Mouse (Mus musculus) midbrain, embryonic 16.5 days (tissue): ENCODE measurements at regions not wholly inside any gene's neighbourhood (a gene's known extent, or its start where the extent isn't known, plus 50 kb on each side); places are given as distances from the start of the nearest gene placed in this dataset.

Experiments used
- ATAC-seq: fragments of 200-750 bp; cut with Nextera tagmentation; 2 replicates; pipeline ENCODE4 v1.8.0; 2017; ENCODE audit warnings: moderate TSS enrichment
- H3K27ac ChIP-seq: fragments of 300-500 bp; sonication (generic); 2 replicates; pipeline ENCODE4 v1.5.1; 2014; ENCODE audit warnings: mild to moderate bottlenecking, low read length, mixed read lengths
- H3K27me3 ChIP-seq: fragments of 300-500 bp; sonication (generic); 2 replicates; pipeline ENCODE4 v1.6.1; 2014; ENCODE audit warnings: low read depth, low read length, mixed read lengths; ENCODE audit not compliant: control insufficient read depth, insufficient read depth
- H3K36me3 ChIP-seq: fragments of 300-500 bp; sonication (generic); 2 replicates; pipeline ENCODE4 v1.6.1; 2014; ENCODE audit warnings: mild to moderate bottlenecking, low read length, moderate library complexity, mixed read lengths; ENCODE audit not compliant: control insufficient read depth, insufficient read depth
- H3K4me1 ChIP-seq: fragments of 300-500 bp; sonication (generic); 2 replicates; pipeline ENCODE4 v1.6.1; 2014; ENCODE audit warnings: mild to moderate bottlenecking, low read length, mixed read lengths; ENCODE audit not compliant: control insufficient read depth, insufficient read depth
- H3K4me2 ChIP-seq: fragments of 300-500 bp; sonication (generic); 2 replicates; pipeline ENCODE4 v1.6.1; 2014; ENCODE audit warnings: mild to moderate bottlenecking, low read length, mixed read lengths
- H3K4me3 ChIP-seq: fragments of 300-500 bp; sonication (generic); 2 replicates; pipeline ENCODE4 v1.5.1; 2014; ENCODE audit warnings: low read depth, mild to moderate bottlenecking, low read length, moderate library complexity, mixed read lengths
- H3K9ac ChIP-seq: fragments of 300-500 bp; sonication (generic); 2 replicates; pipeline ENCODE4 v1.6.1; 2014; ENCODE audit warnings: low read depth, low read length, mixed read lengths
- H3K9me3 ChIP-seq: fragments of 300-500 bp; sonication (generic); replicated peaks from 2 replicates; pipeline ENCODE4 v1.6.1; 2014; ENCODE audit warnings: mild to moderate bottlenecking, low read length, mixed read lengths; ENCODE audit not compliant: control insufficient read depth, poor library complexity, severe bottlenecking
- WGBS: fragments of 180-500 bp; shearing (Covaris S2); extraction: QIAGEN DNeasy Blood & Tissue Kit; methylation state at CpG from one replicate; pipeline ENCODE4 v1.1.7; 2014; 5-methylcytosine and 5-hydroxymethylcytosine counted together

DNA sequence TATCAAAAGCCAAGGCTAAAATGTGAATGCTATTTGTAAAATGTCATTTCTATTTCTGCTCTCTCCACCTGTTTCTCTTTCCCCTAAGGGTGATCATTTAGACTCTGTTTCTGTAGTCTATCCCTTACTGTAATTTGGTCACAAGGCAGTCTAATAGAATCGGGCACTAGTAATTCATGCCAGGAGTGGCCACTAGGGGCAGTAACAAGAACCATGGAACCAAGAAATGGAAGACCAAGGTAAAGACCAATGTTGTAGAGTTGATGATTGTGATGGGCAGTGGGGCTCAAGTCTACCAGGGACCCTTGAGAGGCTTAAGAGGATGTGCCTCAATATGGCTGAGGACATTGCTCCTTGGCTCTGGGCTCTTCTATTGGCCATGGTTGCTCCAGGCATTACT lies 180.5 kb upstream of the Eif4g2 start:
- Histone ChIP-seq H3K9ac (no peak overlapping the region), H3K36me3 (no peaks in the 10 kb centered on the region), H3K4me2 (no peak overlapping the region), H3K27ac (no peak overlapping the region), H3K4me3 (no peak overlapping the region), H3K9me3 (no peaks in the 10 kb centered on the region), H3K27me3 (no peaks in the 10 kb centered on the region), H3K4me1 (no peaks in the 10 kb centered on the region)
- ATAC-seq = no peak
- WGBS = 68% methylated on average over 1 of the region's 1 CpGs

DNA sequence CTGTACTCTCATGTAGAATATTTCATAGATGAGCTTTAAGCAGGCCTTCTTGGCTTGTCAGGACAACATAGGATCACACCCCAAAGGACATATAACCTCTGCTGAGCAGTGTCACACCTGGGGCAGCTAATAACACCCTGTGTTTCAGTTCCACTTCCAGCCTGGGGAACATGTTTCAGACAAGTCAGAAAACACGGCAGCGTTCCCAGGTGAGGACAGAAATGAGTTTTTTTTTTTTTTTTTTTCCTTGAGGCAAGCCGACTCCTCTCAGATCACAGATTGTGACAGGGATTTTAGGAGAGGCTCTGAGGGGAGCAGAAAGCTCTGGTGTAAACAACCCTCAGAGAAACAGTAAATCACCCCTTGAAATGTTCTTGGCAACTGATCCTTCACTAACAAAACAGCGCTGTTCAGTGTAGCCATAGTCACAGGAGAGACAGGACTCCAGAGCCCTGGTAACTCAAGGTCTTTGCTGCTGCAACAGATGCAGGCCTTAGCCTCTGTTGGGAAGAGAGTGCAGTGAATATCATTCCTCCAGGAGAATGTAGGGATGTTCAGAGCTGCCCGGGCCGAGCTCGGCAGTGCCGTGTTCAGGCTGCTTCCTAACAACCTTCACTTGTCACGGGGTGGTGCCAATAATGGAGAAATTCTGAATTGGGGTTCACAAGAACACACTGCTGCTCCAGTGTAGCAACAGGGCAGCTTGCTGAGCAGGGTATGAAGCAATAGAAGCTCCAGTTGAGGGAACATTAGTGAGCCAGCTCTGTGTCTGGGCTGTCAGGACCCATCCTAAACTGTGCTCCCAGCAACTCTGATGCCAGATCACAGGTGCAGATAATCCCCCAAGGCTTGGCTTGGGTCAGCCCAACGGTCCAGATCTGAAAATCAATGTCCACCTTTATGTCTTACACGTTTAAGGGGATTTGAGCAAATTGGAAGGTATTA lies 177.1 kb upstream of the Eif4g2 start:
- no peaks in the 10 kb centered on the region for H3K9me3 ChIP-seq
- 75% methylated on average over 11 of the region's 11 CpGs for whole genome bisulfite sequencing
- no peak overlapping the region for H3K4me3 ChIP-seq
- H3K4me1 ChIP-seq = no peaks in the 10 kb centered on the region
- no peak overlapping the region for H3K4me2 ChIP-seq
- no peaks in the 10 kb centered on the region for H3K36me3 ChIP-seq
- H3K9ac ChIP-seq = no peak overlapping the region
- H3K27me3 ChIP-seq = no peaks in the 10 kb centered on the region
- H3K27ac ChIP-seq = no peak overlapping the region
- no peak for ATAC-seq

DNA sequence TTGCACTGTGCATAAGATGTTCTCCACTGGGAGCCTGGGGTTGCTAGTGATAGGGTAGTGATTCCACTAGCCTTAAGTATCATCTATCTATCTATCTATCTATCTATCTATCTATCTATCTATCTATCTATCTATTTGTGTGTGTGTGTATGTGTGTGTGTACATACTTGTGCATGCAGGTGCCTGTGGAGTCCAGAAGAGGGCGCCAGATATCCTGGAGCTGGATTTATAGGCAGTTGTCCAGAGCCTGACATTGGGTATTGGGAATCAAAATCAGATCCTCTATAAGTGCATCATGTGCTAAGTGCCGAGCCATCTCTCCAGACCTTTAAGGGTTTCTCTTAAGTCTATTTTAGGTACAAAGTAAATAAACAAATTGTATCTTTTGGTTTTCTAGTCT lies 175.0 kb upstream of the Eif4g2 start:
- Histone ChIP-seq H3K36me3 (no peaks in the 10 kb centered on the region), H3K9me3 (no peaks in the 10 kb centered on the region), H3K4me1 (no peaks in the 10 kb centered on the region), H3K4me2 (no peak overlapping the region), H3K27ac (no peak overlapping the region), H3K27me3 (no peaks in the 10 kb centered on the region), H3K9ac (no peak overlapping the region), H3K4me3 (no peak overlapping the region)
- no peak for ATAC-seq
- WGBS = 80% methylated on average over 2 of the region's 2 CpGs

DNA sequence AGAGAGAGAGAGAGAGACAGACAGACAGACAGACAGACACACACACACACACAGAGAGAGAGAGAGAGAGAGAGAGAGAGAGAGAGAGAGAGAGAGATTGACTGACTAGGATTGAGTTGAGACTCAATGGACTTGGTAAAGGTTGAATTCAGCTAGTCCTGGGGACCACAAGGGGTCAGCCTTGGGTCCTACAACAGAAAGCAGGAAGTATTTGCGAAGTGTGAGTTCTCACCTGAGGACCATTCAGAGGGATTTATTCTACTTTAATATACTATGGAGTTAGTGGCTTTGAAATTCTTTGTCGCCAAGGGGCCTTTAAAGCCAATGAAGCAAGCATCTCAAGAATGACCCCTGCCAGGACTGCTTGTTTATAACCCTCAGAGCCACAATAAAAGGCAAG lies 173.4 kb upstream of the Eif4g2 start:
- 85% methylated on average over 2 of the region's 2 CpGs for WGBS

DNA sequence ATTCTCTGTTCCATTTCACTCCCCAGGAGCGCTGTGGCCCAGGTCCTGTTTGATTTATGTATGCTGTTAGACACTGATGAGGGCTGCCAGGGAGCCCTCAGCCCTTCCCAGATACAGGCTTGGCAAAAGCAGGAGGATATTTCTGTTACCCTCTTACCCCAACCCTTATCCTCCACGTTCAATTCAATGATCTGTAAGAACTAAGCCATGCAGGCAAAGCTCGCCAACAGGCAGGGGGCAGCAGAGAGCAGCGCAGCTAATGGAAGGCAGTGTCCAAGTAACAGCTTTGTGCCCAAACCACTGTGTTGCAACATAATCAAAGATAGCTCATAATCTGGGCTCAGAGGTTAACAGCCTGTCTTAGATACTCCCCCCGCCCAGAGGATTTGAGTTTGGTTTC lies 166.8 kb upstream of the Eif4g2 start:
- H3K27ac ChIP-seq = no peak overlapping the region
- no peak for ATAC-seq
- H3K4me3 ChIP-seq = no peak overlapping the region
- no peak overlapping the region for H3K4me2 ChIP-seq
- no peak overlapping the region for H3K9ac ChIP-seq
- no peaks in the 10 kb centered on the region for H3K4me1 ChIP-seq
- no peaks in the 10 kb centered on the region for H3K27me3 ChIP-seq
- 41% methylated on average over 5 of the region's 5 CpGs for WGBS
- H3K36me3 ChIP-seq = no peaks in the 10 kb centered on the region
- no peaks in the 10 kb centered on the region for H3K9me3 ChIP-seq

More for the DNA sequence above, 173.4 kb upstream of the Eif4g2 start:
- Histone ChIP-seq H3K27ac (no peak overlapping the region), H3K9me3 (no peaks in the 10 kb centered on the region), H3K27me3 (no peaks in the 10 kb centered on the region), H3K4me2 (no peak overlapping the region), H3K9ac (no peak overlapping the region), H3K36me3 (no peaks in the 10 kb centered on the region), H3K4me3 (no peak overlapping the region), H3K4me1 (no peaks in the 10 kb centered on the region)
- no peak for ATAC-seq

DNA sequence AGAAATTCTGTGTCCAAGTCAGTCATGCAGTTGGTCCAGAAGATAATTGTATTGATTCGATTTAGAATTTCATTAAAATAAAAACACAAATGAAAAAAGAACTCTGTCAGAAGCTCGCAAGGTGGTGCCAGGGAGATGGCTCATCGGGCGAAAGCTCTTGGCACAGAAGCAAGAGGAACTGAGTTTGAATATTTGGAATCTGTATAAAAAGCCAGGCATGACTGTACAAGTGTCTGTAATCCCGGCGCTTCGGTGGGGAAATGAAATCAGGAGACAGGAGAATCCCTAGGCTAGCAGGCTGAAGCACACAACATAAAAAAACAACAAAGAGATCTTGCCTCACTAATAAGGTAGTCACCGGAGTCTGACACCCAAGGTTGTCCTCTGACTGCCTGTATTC lies 162.7 kb upstream of the Eif4g2 start:
- no peak overlapping the region for H3K9ac ChIP-seq
- no peaks in the 10 kb centered on the region for H3K36me3 ChIP-seq
- ATAC-seq = no peak
- no peaks in the 10 kb centered on the region for H3K27me3 ChIP-seq
- no peak overlapping the region for H3K4me3 ChIP-seq
- H3K27ac ChIP-seq = no peak overlapping the region
- no peak overlapping the region for H3K4me2 ChIP-seq
- H3K9me3 ChIP-seq = no peaks in the 10 kb centered on the region
- 85% methylated on average over 8 of the region's 8 CpGs for WGBS
- no peaks in the 10 kb centered on the region for H3K4me1 ChIP-seq

DNA sequence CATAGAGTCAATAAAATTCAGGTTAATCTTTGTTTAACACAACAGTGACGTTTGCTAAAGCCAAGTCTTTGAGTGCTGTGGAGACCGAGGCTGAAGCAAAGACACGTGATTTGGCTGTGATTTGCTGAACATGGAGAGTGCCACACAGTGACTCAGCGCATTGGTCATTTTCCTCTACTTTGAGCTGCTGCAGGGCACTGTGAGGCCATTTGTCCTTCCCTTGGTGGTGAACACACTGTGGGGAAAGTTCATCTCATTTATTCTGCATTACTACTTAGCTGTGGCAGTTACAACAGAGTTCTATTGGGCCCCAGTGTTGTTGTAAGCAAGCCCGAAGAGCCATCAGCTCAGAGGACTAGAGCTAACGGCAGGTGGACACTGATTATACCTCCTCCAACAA lies 162.2 kb upstream of the Eif4g2 start:
- Histone ChIP-seq H3K27me3 (no peaks in the 10 kb centered on the region), H3K4me2 (no peak overlapping the region), H3K27ac (no peak overlapping the region), H3K4me3 (no peak overlapping the region), H3K4me1 (no peaks in the 10 kb centered on the region), H3K9ac (no peak overlapping the region), H3K36me3 (no peaks in the 10 kb centered on the region), H3K9me3 (no peaks in the 10 kb centered on the region)
- 84% methylated on average over 6 of the region's 6 CpGs for WGBS
- ATAC-seq = no peak

DNA sequence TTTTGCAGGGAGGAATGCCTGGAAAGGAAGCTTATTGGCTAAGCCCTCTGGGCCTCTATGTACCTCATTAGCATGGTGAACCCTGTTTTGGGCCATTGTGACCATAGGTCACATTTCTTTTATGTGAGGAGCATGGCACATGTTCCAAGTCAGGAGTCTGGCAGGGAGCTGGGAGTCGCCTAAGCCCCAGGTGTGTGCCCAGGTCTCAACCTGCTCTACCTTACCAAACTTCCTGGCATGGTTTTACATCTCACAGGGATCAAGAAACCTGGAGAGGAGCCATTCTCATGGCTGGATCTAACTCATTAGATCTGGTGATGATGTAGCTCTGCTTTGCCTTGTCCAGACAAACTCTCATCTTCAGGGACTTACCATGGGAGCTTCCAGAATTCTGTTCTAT lies 161.0 kb upstream of the Eif4g2 start:
- Histone ChIP-seq H3K9me3 (no peaks in the 10 kb centered on the region), H3K4me2 (no peak overlapping the region), H3K27me3 (no peaks in the 10 kb centered on the region), H3K9ac (no peak overlapping the region), H3K4me3 (no peak overlapping the region), H3K4me1 (no peaks in the 10 kb centered on the region), H3K36me3 (no peaks in the 10 kb centered on the region), H3K27ac (no peak overlapping the region)
- WGBS = 79% methylated on average over 1 of the region's 1 CpGs
- no peak for ATAC-seq

DNA sequence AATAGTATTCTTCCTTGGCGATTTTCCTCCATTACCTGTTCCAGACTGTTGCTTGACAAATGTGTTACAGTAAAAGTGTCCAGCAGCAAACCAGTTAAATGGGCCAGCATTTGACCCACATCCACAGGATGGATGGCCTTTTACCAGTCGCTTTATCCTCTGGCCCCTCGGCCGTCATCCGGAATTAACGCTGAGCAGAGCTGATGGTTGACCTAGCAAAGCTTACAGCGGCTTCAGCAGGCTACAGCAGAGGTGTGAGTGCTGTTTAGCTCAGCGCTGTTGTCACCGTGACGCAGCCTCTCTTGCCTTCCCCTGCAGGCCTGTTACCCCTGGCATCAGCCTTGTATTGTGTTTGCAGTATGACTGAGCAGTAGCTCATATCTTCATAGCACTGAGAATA lies 159.8 kb upstream of the Eif4g2 start:
- Histone ChIP-seq H3K4me3 (no peak overlapping the region), H3K27ac (no peak overlapping the region), H3K36me3 (no peaks in the 10 kb centered on the region), H3K4me2 (no peak overlapping the region), H3K27me3 (no peaks in the 10 kb centered on the region), H3K9ac (no peak overlapping the region), H3K9me3 (no peaks in the 10 kb centered on the region), H3K4me1 (no peaks in the 10 kb centered on the region)
- WGBS = 54% methylated on average over 10 of the region's 10 CpGs
- ATAC-seq = no peak
